Mouse (Mus musculus) heart, embryonic 16.5 days (tissue): ENCODE results near the gene Gm20403. TPM values are rescaled to one million over a fixed set of nuclear protein-coding genes. Genes with fewer than 3 reads are reported as not detected.
"Not testable (repeated sequence)": the region's sequence is repeated elsewhere in the genome, so short reads cannot be mapped to it uniquely, and the experiment has no call there.

Experiments used
- ATAC-seq: fragments of 200-750 bp; cut with Nextera tagmentation; replicated peaks from 2 replicates; pipeline ENCODE4 v1.8.0; 2017; ENCODE audit warnings: moderate number of reproducible peaks; ENCODE audit not compliant: insufficient read depth, low FRiP score; ENCODE audit errors: extremely low read depth
- H3K27ac ChIP-seq: fragments of 300-500 bp; sonication (generic); 2 replicates; pipeline ENCODE4 v1.5.1; 2014; ENCODE audit warnings: mild to moderate bottlenecking, low read length, control low read depth, moderate library complexity
- H3K27me3 ChIP-seq: fragments of 300-500 bp; sonication (generic); 2 replicates; pipeline ENCODE4 v1.6.1; 2014; ENCODE audit warnings: low read length, mixed read lengths; ENCODE audit not compliant: control insufficient read depth, insufficient read depth
- H3K36me3 ChIP-seq: fragments of 300-500 bp; sonication (generic); 2 replicates; pipeline ENCODE4 v1.6.1; 2014; ENCODE audit not compliant: control insufficient read depth, insufficient read depth
- H3K4me1 ChIP-seq: fragments of 300-500 bp; sonication (generic); 2 replicates; pipeline ENCODE4 v1.6.1; 2014; ENCODE audit warnings: low read length, mixed read lengths; ENCODE audit not compliant: control insufficient read depth, insufficient read depth
- H3K4me2 ChIP-seq: fragments of 300-500 bp; sonication (generic); 2 replicates; pipeline ENCODE4 v1.6.1; 2014; ENCODE audit warnings: low read depth, mild to moderate bottlenecking, control low read depth, low read length
- H3K4me3 ChIP-seq: fragments of 300-500 bp; sonication (generic); 2 replicates; pipeline ENCODE4 v1.5.1; 2014; ENCODE audit warnings: mild to moderate bottlenecking, control low read depth, low read length
- H3K9ac ChIP-seq: fragments of 300-500 bp; sonication (generic); 2 replicates; pipeline ENCODE4 v1.6.1; 2014; ENCODE audit warnings: low read length, control low read depth
- H3K9me3 ChIP-seq: fragments of 300-500 bp; sonication (generic); replicated peaks from 2 replicates; pipeline ENCODE4 v1.6.1; 2016; ENCODE audit warnings: low read length; ENCODE audit not compliant: control insufficient read depth
- WGBS: fragments of 180-500 bp; shearing (Covaris S2); extraction: QIAGEN DNeasy Blood & Tissue Kit; methylation state at CpG from one replicate; pipeline ENCODE4 v1.1.7; 2014; 5-methylcytosine and 5-hydroxymethylcytosine counted together
- polyA plus RNA-seq: library from polyadenylated mRNA; unstranded; fragments of >200 nt; fragmentation: Nextera tagmentation; extraction: Ambion mirVana; gene quantifications from 2 replicates; pipeline ENCODE4 v1.2.1, GENCODE M21; 2015

Gm20403 gene
- polyA plus RNA-seq, 1 experiment from 2014 or later, result not detected

GRCm38 (mm10) chr12:55013031-55013430, 26.7 kb upstream of the Gm20403 start:
- Histone ChIP-seq H3K4me1 (no peaks in the 10 kb centered on the region), H3K4me3 (no peak overlapping the region), H3K27ac (no peak overlapping the region), H3K27me3 (no peaks in the 10 kb centered on the region), H3K4me2 (no peak overlapping the region), H3K9me3 (no peaks in the 10 kb centered on the region), H3K36me3 (no peaks in the 10 kb centered on the region), H3K9ac (no peak overlapping the region)
- WGBS, result 65% methylated on average over 1 of the region's 1 CpGs
- no peak for ATAC-seq

- H3K27ac ChIP-seq, result no peak overlapping the region
- WGBS, result 84% methylated on average over 14 of the region's 14 CpGs
- no peak for ATAC-seq
Measured at GRCm38 (mm10) chr12:55007361-55008008, 21.2 kb upstream of the Gm20403 start.

GRCm38 (mm10) chr12:55006071-55006470, 19.7 kb upstream of the Gm20403 start:
- Histone ChIP-seq H3K4me1 (no peaks in the 10 kb centered on the region), H3K27ac (no peak overlapping the region), H3K9ac (no peak overlapping the region), H3K27me3 (no peaks in the 10 kb centered on the region), H3K4me2 (no peak overlapping the region), H3K4me3 (no peak overlapping the region), H3K9me3 (0 out of 2 replicates have a peak, but pooled peaks cover 4% of the 10 kb centered on the region), H3K36me3 (no peaks in the 10 kb centered on the region)
- WGBS, result 87% methylated on average over 7 of the region's 7 CpGs
- no peak for ATAC-seq

More at GRCm38 (mm10) chr12:55007361-55008008, 21.2 kb upstream of the Gm20403 start:
- Histone ChIP-seq H3K9ac (no peak overlapping the region), H3K36me3 (no peaks in the 10 kb centered on the region), H3K4me3 (no peak overlapping the region), H3K27me3 (no peaks in the 10 kb centered on the region), H3K4me2 (no peak overlapping the region), H3K9me3 (0 out of 2 replicates have a peak, but pooled peaks cover 4% of the 10 kb centered on the region), H3K4me1 (no peaks in the 10 kb centered on the region)

- ATAC-seq, result no peak
- no peaks in the 10 kb centered on the region for H3K36me3 ChIP-seq
- WGBS, result 82% methylated on average over 3 of the region's 3 CpGs
- no peaks in the 10 kb centered on the region for H3K4me1 ChIP-seq
- no peak overlapping the region for H3K4me2 ChIP-seq
- no peak overlapping the region for H3K4me3 ChIP-seq
- no peak overlapping the region for H3K9ac ChIP-seq
- no peak overlapping the region for H3K27ac ChIP-seq
- no peaks in the 10 kb centered on the region for H3K27me3 ChIP-seq
- H3K9me3 ChIP-seq, result 0 out of 2 replicates have a peak, but pooled peaks cover 4% of the 10 kb centered on the region
Measured at GRCm38 (mm10) chr12:55004396-55004795, 18.1 kb upstream of the Gm20403 start.

- no peaks in the 10 kb centered on the region for H3K36me3 ChIP-seq
- H3K9me3 ChIP-seq, result 0 out of 2 replicates have a peak, but pooled peaks cover 4% of the 10 kb centered on the region
- H3K27me3 ChIP-seq, result no peaks in the 10 kb centered on the region
- H3K4me1 ChIP-seq, result no peaks in the 10 kb centered on the region
- ATAC-seq, result no peak
- H3K9ac ChIP-seq, result no peak overlapping the region
- no peak overlapping the region for H3K4me3 ChIP-seq
- H3K4me2 ChIP-seq, result no peak overlapping the region
- 84% methylated on average over 5 of the region's 5 CpGs for WGBS
- H3K27ac ChIP-seq, result no peak overlapping the region
Measured at GRCm38 (mm10) chr12:55003843-55004242, 17.5 kb upstream of the Gm20403 start.

- H3K9me3 ChIP-seq, H3K4me1 ChIP-seq, H3K27ac ChIP-seq, ATAC-seq, H3K9ac ChIP-seq, H3K27me3 ChIP-seq, H3K36me3 ChIP-seq, H3K4me3 ChIP-seq, H3K4me2 ChIP-seq: not testable (repeated sequence)
- 76% methylated on average over 7 of the region's 7 CpGs for WGBS
Measured at GRCm38 (mm10) chr12:55002532-55002931, 16.2 kb upstream of the Gm20403 start.

GRCm38 (mm10) chr12:54999016-54999690, 12.8 kb upstream of the Gm20403 start:
- Histone ChIP-seq H3K36me3 (no peaks in the 10 kb centered on the region), H3K4me3 (no peak overlapping the region), H3K9me3 (no peaks in the 10 kb centered on the region), H3K4me1 (no peaks in the 10 kb centered on the region), H3K27ac (no peak overlapping the region), H3K4me2 (no peak overlapping the region), H3K9ac (no peak overlapping the region), H3K27me3 (no peaks in the 10 kb centered on the region)
- 68% methylated on average over 14 of the region's 14 CpGs for WGBS
- no peak for ATAC-seq

GRCm38 (mm10) chr12:54998411-54998810, 12.1 kb upstream of the Gm20403 start:
- Histone ChIP-seq H3K27me3 (no peaks in the 10 kb centered on the region), H3K36me3 (no peaks in the 10 kb centered on the region), H3K4me1 (no peaks in the 10 kb centered on the region), H3K4me2 (no peak overlapping the region), H3K27ac (no peak overlapping the region), H3K9ac (no peak overlapping the region), H3K9me3 (no peaks in the 10 kb centered on the region), H3K4me3 (no peak overlapping the region)
- ATAC-seq, result no peak
- WGBS, result 67% methylated on average over 5 of the region's 5 CpGs

- Histone ChIP-seq H3K27ac (no peak overlapping the region), H3K36me3 (no peaks in the 10 kb centered on the region), H3K4me1 (no peaks in the 10 kb centered on the region), H3K27me3 (no peaks in the 10 kb centered on the region), H3K9ac (no peak overlapping the region), H3K9me3 (no peaks in the 10 kb centered on the region), H3K4me3 (no peak overlapping the region), H3K4me2 (no peak overlapping the region)
- 86% methylated on average over 6 of the region's 6 CpGs for WGBS
- ATAC-seq, result no peak
Measured at GRCm38 (mm10) chr12:54996979-54997474, 10.7 kb upstream of the Gm20403 start.
